Mouse (Mus musculus) gastrocnemius, postnatal 36 days (tissue): ENCODE data around the gene Ctnnb1. TPM values are rescaled to one million over a fixed set of nuclear protein-coding genes. Genes with fewer than 3 reads are reported as not detected.

Experiments
- DNase-seq, 2 experiments: peaks; one replicate each; pipeline ENCODE4 v3.0.0; 2022
- intact Hi-C: fragments of 180-260 bp; cut with DNase I; formaldehyde crosslinking; loops from one replicate; pipeline ENCODE4 v1.15.1; 2025
- total RNA-seq, 2 experiments: library from RNA; stranded (reverse); gene quantifications; 2 replicates each; pipeline ENCODE4 v1.2.3; 2021

Gene Ctnnb1
- total RNA-seq, 2 experiments from 2014 or later, result 193 to 194 TPM

GRCm38 (mm10) chr9:120919130-120919529 is 9.9 kb upstream of the Ctnnb1 start:
- DNase-seq, result no peak
- intact Hi-C loops, result no loop called here

- no peak for DNase-seq
- intact Hi-C loops, result no loop called here
Measured at GRCm38 (mm10) chr9:120926126-120926525, 2.9 kb upstream of the Ctnnb1 start.

- intact Hi-C loops, result no loop called here
Measured at GRCm38 (mm10) chr9:120926939-120927606, 1.9 kb upstream of the Ctnnb1 start.

DNA sequence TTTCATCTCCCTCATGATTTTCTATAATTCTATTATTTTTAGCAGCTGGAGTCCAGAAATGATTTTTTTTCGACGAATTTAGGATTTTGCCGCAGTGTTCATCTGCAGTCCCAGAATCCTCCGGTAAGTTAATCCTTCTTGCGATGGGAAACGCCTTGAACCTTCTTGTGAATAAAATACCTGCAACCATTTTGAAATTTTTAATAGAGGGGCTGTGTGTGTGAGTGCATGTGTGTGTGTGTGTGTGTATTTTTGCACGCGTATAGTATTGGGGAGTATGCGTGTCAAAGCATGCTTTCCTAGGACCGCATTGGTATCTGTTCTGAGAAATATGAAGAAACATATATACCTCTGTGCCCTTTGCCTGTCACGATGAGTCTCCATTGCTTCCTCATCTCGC is 1.0 kb downstream of the Ctnnb1 start:
- intact Hi-C loops, result no loop called here
- DNase-seq, result no peak

More at GRCm38 (mm10) chr9:120926939-120927606, 1.9 kb upstream of the Ctnnb1 start:
- no peak for DNase-seq

DNA sequence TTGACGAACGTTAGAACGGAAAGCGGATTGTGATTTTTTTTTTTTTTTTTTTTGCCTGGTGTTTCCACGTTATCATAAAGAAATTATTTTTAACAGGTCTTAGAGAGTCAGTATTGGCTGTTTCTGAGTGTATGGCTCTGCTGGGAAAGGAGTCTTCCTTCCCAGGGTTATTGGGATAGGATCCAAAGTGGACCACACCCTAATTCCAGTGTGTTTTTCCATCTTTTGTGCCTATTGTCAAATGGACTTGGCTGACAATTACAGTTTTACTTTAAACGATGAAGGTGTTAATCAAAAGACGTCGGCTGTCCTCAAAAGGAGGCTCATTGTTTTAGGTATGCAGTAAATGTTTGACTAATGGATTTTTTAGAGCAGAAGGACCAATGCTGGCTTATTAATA is 1.8 kb downstream of the Ctnnb1 start:
- no peak for DNase-seq
- intact Hi-C loops, result no loop called here

- no peak for DNase-seq
- intact Hi-C loops, result no loop called here
Measured at GRCm38 (mm10) chr9:120932371-120932770, 3.4 kb downstream of the Ctnnb1 start.

DNA sequence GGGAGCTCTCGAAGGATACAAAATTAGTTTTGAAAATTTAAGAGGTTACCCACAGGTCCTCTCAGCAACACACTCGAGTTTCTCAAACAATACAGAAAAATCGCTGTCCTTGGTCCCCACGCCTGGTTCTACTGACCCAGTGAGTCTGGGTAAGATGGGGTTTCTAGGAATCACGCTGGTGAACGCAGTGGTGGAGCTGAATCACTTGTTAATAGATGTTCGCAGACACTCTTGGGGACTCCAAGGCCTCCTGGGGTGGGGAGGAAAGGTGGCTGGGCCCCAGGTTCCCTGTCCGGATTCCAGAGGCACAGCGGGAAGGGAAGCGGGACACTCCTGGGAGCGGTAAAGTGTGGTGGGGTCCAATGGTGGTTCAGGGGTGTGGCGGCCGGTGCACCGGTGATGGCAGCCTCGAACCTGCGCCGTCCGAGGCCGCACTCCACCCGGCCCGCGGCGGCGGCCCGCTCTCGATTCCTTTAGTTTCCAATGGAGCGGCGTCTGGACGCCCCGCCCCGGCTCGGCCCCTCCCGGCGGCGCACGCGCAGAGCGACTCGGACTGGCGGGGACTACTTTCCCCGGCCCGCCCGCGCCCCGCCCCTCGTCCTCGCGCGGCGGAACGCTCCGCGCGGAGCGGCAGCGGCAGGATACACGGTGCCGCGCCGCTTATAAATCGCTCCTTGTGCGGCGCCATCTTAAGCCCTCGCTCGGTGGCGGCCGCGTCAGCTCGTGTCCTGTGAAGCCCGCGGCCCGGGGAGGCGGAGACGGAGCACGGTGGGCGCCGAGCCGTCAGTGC is 4.0 kb downstream of the Ctnnb1 start:
- intact Hi-C loops, result no loop called here
- DNase-seq, result peak; percentile 96 to 98

- DNase-seq, result no peak
- intact Hi-C loops, result no loop called here
Measured at GRCm38 (mm10) chr9:120933587-120933885, 4.5 kb downstream of the Ctnnb1 start.

DNA sequence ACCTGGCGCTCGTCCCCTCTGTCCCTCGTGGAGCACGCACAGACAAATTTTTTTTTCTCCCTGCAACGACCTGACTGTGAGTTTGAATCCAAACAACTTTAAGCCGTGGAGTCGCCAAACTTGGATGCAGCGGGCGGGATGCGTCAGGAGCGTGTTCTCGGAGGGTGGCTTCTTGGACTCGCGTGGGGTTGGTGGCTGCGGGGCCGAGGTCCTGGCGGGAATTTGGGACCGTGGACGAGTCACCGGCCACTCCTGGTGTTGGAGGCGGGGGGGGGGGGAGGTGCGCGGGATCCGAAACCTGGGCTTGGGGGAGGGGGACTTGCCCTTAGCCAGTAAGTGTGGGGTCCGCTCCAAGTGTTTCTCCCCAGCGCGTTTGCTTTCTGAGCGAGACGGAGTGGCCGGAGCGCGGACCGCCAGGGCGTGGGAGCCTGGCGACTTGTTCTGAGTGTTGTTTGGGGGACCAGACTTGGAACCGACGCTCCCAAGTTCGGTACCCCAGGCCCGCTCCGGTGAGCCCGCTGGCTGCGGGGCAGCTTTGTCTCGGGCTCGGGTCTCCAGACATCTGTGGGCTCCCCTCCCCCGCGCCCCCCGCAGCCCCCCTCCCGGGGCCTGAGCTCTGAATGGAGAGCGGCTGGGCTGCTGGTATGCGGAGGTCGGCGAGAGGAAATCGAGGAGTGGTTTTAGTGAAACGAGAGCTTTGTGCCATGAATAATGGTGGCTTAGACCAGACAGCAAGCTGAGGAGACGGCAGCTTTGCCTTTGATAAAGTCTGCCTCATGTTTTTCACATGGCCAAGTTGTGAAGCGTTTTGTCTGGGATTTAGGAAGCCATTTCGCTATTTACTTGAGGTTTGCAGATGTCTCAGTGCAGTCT is 5.1 kb downstream of the Ctnnb1 start:
- intact Hi-C loops, result no loop called here
- peak; percentile 17 to 37 for DNase-seq

GRCm38 (mm10) chr9:120934821-120935633 is 6.0 kb downstream of the Ctnnb1 start:
- intact Hi-C loops, result loop anchor here (5.0 kb wide), 1 partner anchor 333 kb away; no protein-coding TSS in a partner anchor

GRCm38 (mm10) chr9:120935634-120935922 is 6.6 kb downstream of the Ctnnb1 start:
- no peak for DNase-seq
- intact Hi-C loops, result loop anchor here (5.0 kb wide), 1 partner anchor 333 kb away; no protein-coding TSS in a partner anchor

More at GRCm38 (mm10) chr9:120934821-120935633, 6.0 kb downstream of the Ctnnb1 start:
- no peak for DNase-seq

DNA sequence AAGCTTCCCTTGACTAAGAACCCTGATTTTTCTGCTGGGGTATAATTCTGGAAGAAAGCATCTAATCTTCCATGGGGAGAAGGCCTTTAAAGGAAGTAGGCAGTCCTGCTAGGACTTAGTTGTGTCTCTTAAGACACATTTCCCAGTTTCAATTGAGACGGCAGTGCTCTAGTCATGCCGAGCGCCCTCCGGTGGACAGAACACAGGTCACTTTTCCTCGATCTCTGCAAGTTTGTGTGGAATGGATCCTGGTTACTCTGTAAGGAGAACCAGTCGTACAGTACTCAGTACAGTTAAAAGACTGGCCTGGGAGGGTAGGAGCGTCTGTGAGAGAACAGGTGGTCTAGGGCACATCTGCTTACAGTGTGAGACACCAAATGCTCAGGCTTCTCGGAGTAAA is 7.3 kb downstream of the Ctnnb1 start:
- DNase-seq, result peak; percentile 35 to 46
- intact Hi-C loops, result loop anchor here (5.0 kb wide), 1 partner anchor 334 kb away; no protein-coding TSS in a partner anchor

DNA sequence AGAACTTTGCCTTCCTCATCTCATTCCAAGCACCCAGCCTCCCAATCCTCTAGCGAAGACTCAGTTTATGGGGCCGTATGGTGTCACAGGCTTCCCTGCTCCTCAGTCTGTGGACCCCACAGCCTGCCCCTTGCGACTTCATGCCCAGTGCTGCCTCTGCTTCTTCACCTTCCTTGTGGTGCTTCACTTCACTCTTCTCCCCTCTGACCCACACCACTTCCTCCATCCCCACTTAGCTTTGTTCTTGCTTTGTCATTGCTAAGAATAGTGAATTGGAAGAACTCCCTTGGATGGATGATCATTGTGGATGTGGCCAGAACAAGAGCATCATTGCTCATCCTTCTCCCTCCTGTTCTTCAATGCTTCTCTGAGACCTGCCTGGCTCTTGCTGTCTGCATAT is 11.8 kb downstream of the Ctnnb1 start:
- intact Hi-C loops, result no loop called here
- no peak for DNase-seq

DNA sequence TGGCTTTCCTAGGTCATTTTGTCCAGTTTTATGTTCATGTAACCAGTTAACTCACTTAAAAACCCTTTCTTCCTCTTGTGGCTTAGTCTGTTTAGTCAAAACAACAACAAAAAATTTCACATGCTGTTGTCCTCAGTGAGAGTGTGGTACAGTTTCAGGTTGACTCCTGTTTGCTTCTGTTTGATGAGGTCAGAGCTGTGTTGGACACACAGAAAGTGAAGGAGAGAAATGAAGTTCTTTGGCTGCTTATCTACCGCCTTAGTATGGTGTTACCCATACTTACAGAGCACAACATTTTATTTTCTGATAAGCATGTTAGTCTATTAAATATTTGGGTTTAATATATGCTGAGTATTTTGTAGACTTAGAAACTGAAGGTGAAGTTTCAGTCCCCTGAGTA is 14.7 kb downstream of the Ctnnb1 start:
- no peak for DNase-seq
- intact Hi-C loops, result no loop called here

- DNase-seq, result no peak
- intact Hi-C loops, result no loop called here
Measured at GRCm38 (mm10) chr9:120944211-120944610, 15.2 kb downstream of the Ctnnb1 start.

DNA sequence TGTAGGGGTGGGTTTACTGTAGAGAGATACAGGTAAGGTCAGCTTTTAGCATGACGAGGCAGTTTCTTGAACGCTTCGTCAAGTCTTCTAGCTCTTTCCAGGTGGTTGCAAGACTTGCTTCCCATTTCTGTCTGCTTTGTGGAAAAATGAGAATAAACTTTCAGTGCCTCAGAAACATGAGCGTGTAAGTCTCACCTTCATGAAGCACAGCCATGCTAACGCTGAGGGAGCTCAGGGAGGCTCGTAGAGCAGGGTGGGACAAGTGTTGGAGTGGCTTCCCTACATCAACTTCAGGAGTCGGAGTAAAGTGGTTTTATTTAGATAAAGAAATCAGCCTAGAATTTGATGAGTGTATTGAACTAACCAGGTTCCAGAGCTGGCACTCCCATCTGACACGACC is 17.1 kb downstream of the Ctnnb1 start:
- intact Hi-C loops, result no loop called here
- no peak for DNase-seq

GRCm38 (mm10) chr9:120948832-120949231 is 19.8 kb downstream of the Ctnnb1 start:
- intact Hi-C loops, result no loop called here
- no peak for DNase-seq

- DNase-seq, result no peak
- intact Hi-C loops, result no loop called here
Measured at GRCm38 (mm10) chr9:120950761-120951160, 21.7 kb downstream of the Ctnnb1 start.

DNA sequence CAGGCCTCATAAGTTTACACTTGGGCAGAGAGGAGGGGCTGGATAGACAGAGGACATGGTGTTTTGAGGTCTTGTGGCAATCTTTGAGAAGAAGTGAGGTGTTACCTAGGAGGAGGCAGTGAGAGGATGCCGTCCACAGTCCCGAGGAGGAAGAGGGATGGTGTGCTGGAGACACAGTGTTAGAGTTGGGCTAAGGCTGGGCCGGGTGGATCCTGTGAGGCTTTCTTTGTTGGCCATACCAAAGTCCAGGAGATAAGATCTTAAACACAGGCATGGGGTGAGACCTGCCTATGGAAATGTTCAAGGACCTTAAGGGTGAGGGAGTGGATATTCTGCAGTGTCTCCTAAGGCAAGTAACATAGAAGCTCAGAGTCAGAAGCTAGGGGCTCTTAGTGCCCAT is 22.9 kb downstream of the Ctnnb1 start:
- DNase-seq, result no peak
- intact Hi-C loops, result no loop called here

GRCm38 (mm10) chr9:120958051-120958450 is 29.0 kb downstream of the Ctnnb1 start:
- DNase-seq, result no peak
- intact Hi-C loops, result no loop called here
